ENCODE assay signal across 7 mouse cellular contexts in genomic region chr11:100581756-100582155, GRCm38 (mm10). TPM values are rescaled to one million over a fixed set of nuclear protein-coding genes. Genes with fewer than 3 reads are reported as not detected.
DNase-seq lines count a peak whose midpoint lies in the region; ATAC-seq and TF ChIP-seq lines count a peak whose summit lies in the region.

No protein-coding gene starts in this region.

- H3K4me3 ChIP-seq in liver, postnatal 0 days (ENCODE audit: low read depth, low read length), result no peak overlapping the region
- no peak overlapping the region for H3K4me3 ChIP-seq in liver, embryonic 12.5 days
- no peak overlapping the region for H3K4me3 ChIP-seq in forebrain, postnatal 0 days (ENCODE audit: low read depth, low read length)
- no peak overlapping the region for H3K4me3 ChIP-seq in kidney, embryonic 14.5 days (ENCODE audit: low read length)

- TF ChIP-seq EP300 in liver, postnatal 0 days (IDR thresholded peaks at IDR 0.05; ENCODE audit: low read depth), result no peak

- H3K36me3 ChIP-seq in liver, postnatal 0 days (replicated peaks; ENCODE audit: insufficient read depth, low read length), result peaks cover 62% of the 10 kb centered on the region
- peaks cover 84% of the 10 kb centered on the region for H3K36me3 ChIP-seq in liver, embryonic 12.5 days
- H3K36me3 ChIP-seq in forebrain, postnatal 0 days (ENCODE audit: insufficient read depth), result peaks cover 64% of the 10 kb centered on the region
- peaks cover 84% of the 10 kb centered on the region for H3K36me3 ChIP-seq in kidney, embryonic 14.5 days (ENCODE audit: control insufficient read depth, insufficient read depth, low read length)

- peak; percentile 48 for DNase-seq in liver, postnatal 0 days
- DNase-seq in adrenal gland, postnatal 14 days, result peak; percentile 69
- no peak for DNase-seq in forebrain, postnatal 0 days
- peak; percentile 65 to 79 for DNase-seq in layer of hippocampus, adult 8-10 months (ENCODE audit: low spot score in 2 of 2)
- DNase-seq in thymus, postnatal 25 days, result peak; percentile 68

- ATAC-seq in liver, postnatal 0 days, result peak; percentile 52
- ATAC-seq in liver, embryonic 12.5 days, result no peak
- ATAC-seq in forebrain, postnatal 0 days, result peak; percentile 16; the same call in 1 of the 2 replicates
- ATAC-seq in kidney, embryonic 14.5 days (ENCODE audit: low FRiP score, low TSS enrichment), result no peak

- H3K4me2 ChIP-seq in liver, postnatal 0 days (ENCODE audit: low read depth, low read length), result no peak overlapping the region
- H3K4me2 ChIP-seq in liver, embryonic 12.5 days, result no peak overlapping the region
- no peak overlapping the region for H3K4me2 ChIP-seq in forebrain, postnatal 0 days (ENCODE audit: low read depth)
- H3K4me2 ChIP-seq in kidney, embryonic 14.5 days (replicated peaks; ENCODE audit: low read depth, low read length), result no peak overlapping the region

- no peaks in the 10 kb centered on the region for H3K4me1 ChIP-seq in liver, postnatal 0 days (ENCODE audit: insufficient read depth)
- H3K4me1 ChIP-seq in liver, embryonic 12.5 days, result no peaks in the 10 kb centered on the region
- no peaks in the 10 kb centered on the region for H3K4me1 ChIP-seq in forebrain, postnatal 0 days (ENCODE audit: insufficient read depth)
- H3K4me1 ChIP-seq in kidney, embryonic 14.5 days (ENCODE audit: control insufficient read depth, insufficient read depth, low read length), result no peaks in the 10 kb centered on the region

- no peaks in the 10 kb centered on the region for H3K9me3 ChIP-seq in liver, postnatal 0 days (ENCODE audit: low read length)
- H3K9me3 ChIP-seq in liver, embryonic 12.5 days (replicated peaks), result no peaks in the 10 kb centered on the region
- no peaks in the 10 kb centered on the region for H3K9me3 ChIP-seq in forebrain, postnatal 0 days (ENCODE audit: low read length)
- no peaks in the 10 kb centered on the region for H3K9me3 ChIP-seq in kidney, embryonic 14.5 days (ENCODE audit: control insufficient read depth, low read length)

- TF ChIP-seq CTCF in liver, postnatal 0 days (IDR thresholded peaks at IDR 0.05; ENCODE audit: low read depth), result no peak
- TF ChIP-seq CTCF in forebrain, postnatal 0 days (IDR thresholded peaks at IDR 0.05; ENCODE audit: low read depth), result no peak

- H3K9ac ChIP-seq in liver, postnatal 0 days (replicated peaks), result no peak overlapping the region
- H3K9ac ChIP-seq in liver, embryonic 12.5 days, result no peak overlapping the region
- H3K9ac ChIP-seq in forebrain, postnatal 0 days, result no peak overlapping the region
- H3K9ac ChIP-seq in kidney, embryonic 14.5 days (ENCODE audit: low read depth, low read length), result no peak overlapping the region

- no peaks in the 10 kb centered on the region for H3K27me3 ChIP-seq in liver, postnatal 0 days (ENCODE audit: insufficient read depth, low read length)
- no peaks in the 10 kb centered on the region for H3K27me3 ChIP-seq in liver, embryonic 12.5 days (replicated peaks)
- H3K27me3 ChIP-seq in forebrain, postnatal 0 days (ENCODE audit: insufficient read depth, low read length), result no peaks in the 10 kb centered on the region
- no peaks in the 10 kb centered on the region for H3K27me3 ChIP-seq in kidney, embryonic 14.5 days (ENCODE audit: control insufficient read depth, insufficient read depth, low read length)

- H3K27ac ChIP-seq in liver, postnatal 0 days (ENCODE audit: low read depth), result no peak overlapping the region
- no peak overlapping the region for H3K27ac ChIP-seq in liver, embryonic 12.5 days
- H3K27ac ChIP-seq in forebrain, postnatal 0 days (ENCODE audit: low read depth, low read length), result no peak overlapping the region
- no peak overlapping the region for H3K27ac ChIP-seq in kidney, embryonic 14.5 days (ENCODE audit: low read depth, low read length)

- 57% methylated on average over 4 of the region's 4 CpGs for WGBS in liver, postnatal 0 days (ENCODE audit: insufficient replicate concordance)
- 80% methylated on average over 4 of the region's 4 CpGs for WGBS in liver, embryonic 12.5 days (ENCODE audit: insufficient replicate concordance)
- 42% methylated on average over 4 of the region's 4 CpGs for WGBS in forebrain, postnatal 0 days
- 75% methylated on average over 4 of the region's 4 CpGs for WGBS in kidney, embryonic 14.5 days

RNA-seq across cellular contexts. Expression of gene Cnp, which starts 7.1 kb away (rescaled TPM):
- 20.2 and 21.9 TPM in 2 replicates for polyA plus RNA-seq in liver, postnatal 0 days (2015; fragmentation: Nextera tagmentation; extraction: Ambion mirVana)
- 12.9 and 15.1 TPM in 2 replicates for polyA plus RNA-seq in liver, embryonic 12.5 days (2016; fragmentation: Nextera tagmentation; extraction: Ambion mirVana)
- 35.5 and 38.4 TPM in 2 replicates for total RNA-seq in adrenal gland, postnatal 14 days (2021)
- 37.3 and 41.5 TPM in 2 replicates for total RNA-seq in forebrain, postnatal 0 days (2014; rRNA removed)
- polyA plus RNA-seq in forebrain, postnatal 0 days (2015; fragmentation: Nextera tagmentation; extraction: Ambion mirVana), result 44.8 and 56.2 TPM in 2 replicates
- 100 to 1,000 TPM; 162 to 216 (median 203) TPM for total RNA-seq in layer of hippocampus, adult 8-10 months (2022)
- polyA plus RNA-seq in kidney, embryonic 14.5 days (2014; fragmentation: Nextera tagmentation; extraction: Ambion mirVana), result 17.0 and 25.0 TPM in 2 replicates

RNA-seq across cellular contexts. Expression of gene Ttc25, which starts 36.3 kb away (rescaled TPM):
- polyA plus RNA-seq in liver, postnatal 0 days (2015; fragmentation: Nextera tagmentation; extraction: Ambion mirVana), result 0.11 and 0.22 TPM in 2 replicates
- polyA plus RNA-seq in liver, embryonic 12.5 days (2016; fragmentation: Nextera tagmentation; extraction: Ambion mirVana), result 0.10 and 0.14 TPM in 2 replicates
- 1.3 TPM in 2 replicates for total RNA-seq in adrenal gland, postnatal 14 days (2021)
- 1.2 and 2.2 TPM in 2 replicates for total RNA-seq in forebrain, postnatal 0 days (2014; rRNA removed)
- 1.1 and 1.8 TPM in 2 replicates for polyA plus RNA-seq in forebrain, postnatal 0 days (2015; fragmentation: Nextera tagmentation; extraction: Ambion mirVana)
- 1 to 10 TPM in 3 of 4 experiments, under 1 TPM in 1; 0.71 to 1.9 (median 1.6) TPM for total RNA-seq in layer of hippocampus, adult 8-10 months (2022)
- polyA plus RNA-seq in kidney, embryonic 14.5 days (2014; fragmentation: Nextera tagmentation; extraction: Ambion mirVana), result 0.58 and 0.77 TPM in 2 replicates

RNA-seq across cellular contexts. Expression of gene Nkiras2, which starts 37.3 kb away (rescaled TPM):
- 18.3 and 19.2 TPM in 2 replicates for polyA plus RNA-seq in liver, postnatal 0 days (2015; fragmentation: Nextera tagmentation; extraction: Ambion mirVana)
- 22.5 and 24.4 TPM in 2 replicates for polyA plus RNA-seq in liver, embryonic 12.5 days (2016; fragmentation: Nextera tagmentation; extraction: Ambion mirVana)
- total RNA-seq in adrenal gland, postnatal 14 days (2021), result 41.1 and 44.4 TPM in 2 replicates
- 83.0 and 100 TPM in 2 replicates for total RNA-seq in forebrain, postnatal 0 days (2014; rRNA removed)
- 81.1 and 81.4 TPM in 2 replicates for polyA plus RNA-seq in forebrain, postnatal 0 days (2015; fragmentation: Nextera tagmentation; extraction: Ambion mirVana)
- total RNA-seq in layer of hippocampus, adult 8-10 months (2022), result 10 to 100 TPM; 11.7 to 13.4 (median 12.1) TPM
- 63.6 and 67.6 TPM in 2 replicates for polyA plus RNA-seq in kidney, embryonic 14.5 days (2014; fragmentation: Nextera tagmentation; extraction: Ambion mirVana)

RNA-seq across cellular contexts. Expression of gene Dnajc7, which starts 38.2 kb away (rescaled TPM):
- 45.1 and 49.1 TPM in 2 replicates for polyA plus RNA-seq in liver, postnatal 0 days (2015; fragmentation: Nextera tagmentation; extraction: Ambion mirVana)
- polyA plus RNA-seq in liver, embryonic 12.5 days (2016; fragmentation: Nextera tagmentation; extraction: Ambion mirVana), result 109 and 122 TPM in 2 replicates
- total RNA-seq in adrenal gland, postnatal 14 days (2021), result 217 and 264 TPM in 2 replicates
- total RNA-seq in forebrain, postnatal 0 days (2014; rRNA removed), result 104 and 111 TPM in 2 replicates
- 232 and 248 TPM in 2 replicates for polyA plus RNA-seq in forebrain, postnatal 0 days (2015; fragmentation: Nextera tagmentation; extraction: Ambion mirVana)
- 100 to 1,000 TPM; 255 to 304 (median 273) TPM for total RNA-seq in layer of hippocampus, adult 8-10 months (2022)
- 86.2 and 126 TPM in 2 replicates for polyA plus RNA-seq in kidney, embryonic 14.5 days (2014; fragmentation: Nextera tagmentation; extraction: Ambion mirVana)

RNA-seq across cellular contexts. Expression of gene Acly, which starts 54.0 kb away (rescaled TPM):
- polyA plus RNA-seq in liver, postnatal 0 days (2015; fragmentation: Nextera tagmentation; extraction: Ambion mirVana), result 24.4 and 29.8 TPM in 2 replicates
- polyA plus RNA-seq in liver, embryonic 12.5 days (2016; fragmentation: Nextera tagmentation; extraction: Ambion mirVana), result 135 and 136 TPM in 2 replicates
- 805 and 809 TPM in 2 replicates for total RNA-seq in adrenal gland, postnatal 14 days (2021)
- total RNA-seq in forebrain, postnatal 0 days (2014; rRNA removed), result 199 and 203 TPM in 2 replicates
- 89.9 and 109 TPM in 2 replicates for polyA plus RNA-seq in forebrain, postnatal 0 days (2015; fragmentation: Nextera tagmentation; extraction: Ambion mirVana)
- 100 to 1,000 TPM; 121 to 136 (median 128) TPM for total RNA-seq in layer of hippocampus, adult 8-10 months (2022)
- polyA plus RNA-seq in kidney, embryonic 14.5 days (2014; fragmentation: Nextera tagmentation; extraction: Ambion mirVana), result 70.1 and 158 TPM in 2 replicates

Comparison
In these comparisons a context has a peak if more than half of its experiments do, and no peak if none do; other contexts are left out.
1. ATAC-seq: peak in liver, postnatal 0 days (single experiment) and forebrain, postnatal 0 days (single experiment); none in liver, embryonic 12.5 days (single experiment) and kidney, embryonic 14.5 days (single experiment).